Mouse (Mus musculus): ENCODE results near the gene Apbb2. TPM values are rescaled to one million over a fixed set of nuclear protein-coding genes. Genes with fewer than 3 reads are reported as not detected.

Gene Apbb2
- polyA plus RNA-seq, 1 experiment: not detected

GRCm38 (mm10) chr5:66573266-66573665 is 45.3 kb downstream of the Apbb2 start:
- no peak for TF ChIP-seq GATA1 (IDR thresholded peaks at IDR 0.05; ENCODE audit: low read length)

GRCm38 (mm10) chr5:66572086-66572855 is 46.3 kb downstream of the Apbb2 start:
- TF ChIP-seq GATA1 (IDR thresholded peaks at IDR 0.05; ENCODE audit: low read length): no peak

GRCm38 (mm10) chr5:66570709-66571108 is 47.9 kb downstream of the Apbb2 start:
- no peak for TF ChIP-seq GATA1 (IDR thresholded peaks at IDR 0.05; ENCODE audit: low read length)

GRCm38 (mm10) chr5:66569141-66569801 is 49.3 kb downstream of the Apbb2 start:
- TF ChIP-seq GATA1 (IDR thresholded peaks at IDR 0.05; ENCODE audit: low read length): no peak

- no peak for TF ChIP-seq GATA1 (IDR thresholded peaks at IDR 0.05; ENCODE audit: low read length)
Observed at GRCm38 (mm10) chr5:66568002-66568401, 50.6 kb downstream of the Apbb2 start.

GRCm38 (mm10) chr5:66567424-66567823 is 51.2 kb downstream of the Apbb2 start:
- no peak for TF ChIP-seq GATA1 (IDR thresholded peaks at IDR 0.05; ENCODE audit: low read length)

- no peak for TF ChIP-seq GATA1 (IDR thresholded peaks at IDR 0.05; ENCODE audit: low read length)
Observed at GRCm38 (mm10) chr5:66559591-66560175, 58.9 kb downstream of the Apbb2 start.

- TF ChIP-seq GATA1 (IDR thresholded peaks at IDR 0.05; ENCODE audit: low read length): no peak
Observed at GRCm38 (mm10) chr5:66558094-66558493, 60.5 kb downstream of the Apbb2 start.

GRCm38 (mm10) chr5:66553933-66554332 is 64.7 kb downstream of the Apbb2 start:
- no peak for TF ChIP-seq GATA1 (IDR thresholded peaks at IDR 0.05; ENCODE audit: low read length)

GRCm38 (mm10) chr5:66552246-66552645 is 66.3 kb downstream of the Apbb2 start:
- TF ChIP-seq GATA1 (IDR thresholded peaks at IDR 0.05; ENCODE audit: low read length): no peak

- TF ChIP-seq GATA1 (IDR thresholded peaks at IDR 0.05; ENCODE audit: low read length): no peak
Observed at GRCm38 (mm10) chr5:66550292-66550691, 68.3 kb downstream of the Apbb2 start.

GRCm38 (mm10) chr5:66549691-66550090 is 68.9 kb downstream of the Apbb2 start:
- no peak for TF ChIP-seq GATA1 (IDR thresholded peaks at IDR 0.05; ENCODE audit: low read length)

- no peak for TF ChIP-seq GATA1 (IDR thresholded peaks at IDR 0.05; ENCODE audit: low read length)
Observed at GRCm38 (mm10) chr5:66546969-66547511, 71.5 kb downstream of the Apbb2 start.

GRCm38 (mm10) chr5:66545573-66546141 is 72.9 kb downstream of the Apbb2 start:
- no peak for TF ChIP-seq GATA1 (IDR thresholded peaks at IDR 0.05; ENCODE audit: low read length)

GRCm38 (mm10) chr5:66543761-66544160 is 74.8 kb downstream of the Apbb2 start:
- TF ChIP-seq GATA1 (IDR thresholded peaks at IDR 0.05; ENCODE audit: low read length): no peak

GRCm38 (mm10) chr5:66543344-66543743 is 75.2 kb downstream of the Apbb2 start:
- TF ChIP-seq GATA1 (IDR thresholded peaks at IDR 0.05; ENCODE audit: low read length): no peak
